Mouse (Mus musculus) forebrain, embryonic 15.5 days (tissue): Measurements from ENCODE around the gene Rcan1. TPM values are rescaled to one million over a fixed set of nuclear protein-coding genes. Genes with fewer than 3 reads are reported as not detected.

Experiments
- ATAC-seq: fragments of 200-750 bp; cut with Nextera tagmentation; replicated peaks from 2 replicates; pipeline ENCODE4 v1.8.0; 2017; ENCODE audit warnings: mild to moderate bottlenecking, moderate TSS enrichment, moderate library complexity
- H3K27ac ChIP-seq: fragments of 300-500 bp; sonication (generic); replicated peaks from 2 replicates; pipeline ENCODE4 v1.5.1; 2015; ENCODE audit warnings: mild to moderate bottlenecking, inconsistent platforms
- H3K27me3 ChIP-seq: fragments of 300-500 bp; sonication (generic); 2 replicates; pipeline ENCODE4 v1.6.1; 2015; ENCODE audit warnings: inconsistent platforms
- H3K36me3 ChIP-seq: fragments of 300-500 bp; sonication (generic); 2 replicates; pipeline ENCODE4 v1.6.1; 2015; ENCODE audit warnings: mild to moderate bottlenecking, inconsistent platforms
- H3K4me1 ChIP-seq: fragments of 300-500 bp; sonication (generic); 2 replicates; pipeline ENCODE4 v1.6.1; 2015; ENCODE audit warnings: inconsistent platforms
- H3K4me2 ChIP-seq: fragments of 300-500 bp; sonication (generic); replicated peaks from 2 replicates; pipeline ENCODE4 v1.6.1; 2015; ENCODE audit warnings: mild to moderate bottlenecking, inconsistent platforms
- H3K4me3 ChIP-seq: fragments of 300-500 bp; sonication (generic); 2 replicates; pipeline ENCODE4 v1.5.1; 2015; ENCODE audit warnings: mild to moderate bottlenecking, inconsistent platforms
- H3K9ac ChIP-seq: fragments of 300-500 bp; sonication (generic); replicated peaks from 2 replicates; pipeline ENCODE4 v1.6.1; 2015; ENCODE audit warnings: mild to moderate bottlenecking, inconsistent platforms
- H3K9me3 ChIP-seq: fragments of 300-500 bp; sonication (generic); 2 replicates; pipeline ENCODE4 v1.6.1; 2016; ENCODE audit warnings: inconsistent platforms
- WGBS: fragments of 180-500 bp; shearing (Covaris S2); methylation state at CpG from one replicate; pipeline ENCODE4 v1.1.7; 2015; ENCODE audit warnings: mixed read lengths; 5-methylcytosine and 5-hydroxymethylcytosine counted together
- polyA plus RNA-seq: library from polyadenylated mRNA; unstranded; fragments of >200 nt; fragmentation: Nextera tagmentation; extraction: Ambion mirVana; gene quantifications from 2 replicates; pipeline ENCODE4 v1.2.1, GENCODE M21; 2015

Rcan1 gene
- polyA plus RNA-seq, 1 experiment from 2014 or later = 52.8 TPM

GRCm38 (mm10) chr16:92355366-92355765, 115.3 kb downstream of the Rcan1 start:
- Histone ChIP-seq H3K4me2 (no peak overlapping the region), H3K4me1 (0 out of 2 replicates have a peak, but pooled peaks cover 3% of the 10 kb centered on the region), H3K9me3 (no peaks in the 10 kb centered on the region), H3K27ac (no peak overlapping the region), H3K36me3 (no peaks in the 10 kb centered on the region), H3K9ac (no peak overlapping the region), H3K4me3 (no peak overlapping the region), H3K27me3 (no peaks in the 10 kb centered on the region)
- ATAC-seq = no peak
- 79% methylated on average over 5 of the region's 5 CpGs for WGBS

DNA sequence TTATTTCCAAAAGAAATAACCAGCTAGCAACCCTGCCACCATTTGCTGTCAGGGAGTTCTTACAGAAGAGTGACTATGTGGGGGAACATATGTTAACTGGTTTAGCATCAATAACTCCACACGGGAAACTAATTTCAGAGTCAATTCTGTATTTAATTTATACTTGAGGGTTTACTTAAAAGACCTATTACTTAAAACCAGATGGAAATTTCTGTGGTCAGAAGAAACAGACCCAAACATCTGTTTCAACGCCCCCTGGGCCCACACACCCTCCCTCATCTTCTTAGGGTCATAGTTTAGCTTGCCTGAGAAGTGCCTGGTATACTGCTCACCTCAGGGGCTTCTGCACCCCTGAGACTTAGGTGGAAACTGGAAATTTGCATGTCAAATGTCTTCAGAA, 116.8 kb downstream of the Rcan1 start:
- Histone ChIP-seq H3K9ac (no peak overlapping the region), H3K9me3 (no peaks in the 10 kb centered on the region), H3K4me2 (no peak overlapping the region), H3K27ac (no peak overlapping the region), H3K27me3 (no peaks in the 10 kb centered on the region), H3K36me3 (no peaks in the 10 kb centered on the region), H3K4me1 (0 out of 2 replicates have a peak, but pooled peaks cover 3% of the 10 kb centered on the region), H3K4me3 (no peak overlapping the region)
- no peak for ATAC-seq
- 71% methylated on average over 2 of the region's 2 CpGs for WGBS

DNA sequence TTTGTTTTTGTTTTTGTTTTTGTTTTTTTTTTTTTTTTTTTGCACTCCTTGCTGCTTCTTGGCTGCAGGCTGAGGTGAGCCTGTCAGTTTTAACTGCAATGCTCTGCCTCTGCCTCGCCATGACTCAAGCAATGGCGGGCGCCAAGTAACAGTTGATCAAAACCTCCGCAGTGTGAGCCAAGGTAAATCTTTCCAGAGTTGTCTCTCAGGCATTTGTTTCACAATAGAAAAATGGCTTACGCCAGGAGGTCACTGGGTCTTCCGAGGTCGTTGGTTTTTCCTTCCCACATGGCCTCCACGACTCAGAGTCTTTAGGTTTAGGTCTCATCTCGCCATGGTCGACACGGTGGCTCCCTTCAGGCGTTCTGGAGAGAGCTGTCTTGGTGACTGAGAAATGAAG, 117.4 kb downstream of the Rcan1 start:
- no peaks in the 10 kb centered on the region for H3K9me3 ChIP-seq
- no peaks in the 10 kb centered on the region for H3K4me1 ChIP-seq
- no peak overlapping the region for H3K9ac ChIP-seq
- no peaks in the 10 kb centered on the region for H3K27me3 ChIP-seq
- no peak overlapping the region for H3K4me2 ChIP-seq
- H3K4me3 ChIP-seq = no peak overlapping the region
- WGBS = 89% methylated on average over 12 of the region's 12 CpGs
- H3K36me3 ChIP-seq = no peaks in the 10 kb centered on the region
- ATAC-seq = no peak
- no peak overlapping the region for H3K27ac ChIP-seq

- Histone ChIP-seq H3K27me3 (no peaks in the 10 kb centered on the region), H3K4me2 (no peak overlapping the region), H3K9me3 (no peaks in the 10 kb centered on the region), H3K4me3 (no peak overlapping the region), H3K36me3 (no peaks in the 10 kb centered on the region), H3K27ac (no peak overlapping the region), H3K9ac (no peak overlapping the region), H3K4me1 (no peaks in the 10 kb centered on the region)
- ATAC-seq = no peak
- 78% methylated on average over 12 of the region's 12 CpGs for WGBS
Observed at GRCm38 (mm10) chr16:92348941-92349340, 121.7 kb downstream of the Rcan1 start.

DNA sequence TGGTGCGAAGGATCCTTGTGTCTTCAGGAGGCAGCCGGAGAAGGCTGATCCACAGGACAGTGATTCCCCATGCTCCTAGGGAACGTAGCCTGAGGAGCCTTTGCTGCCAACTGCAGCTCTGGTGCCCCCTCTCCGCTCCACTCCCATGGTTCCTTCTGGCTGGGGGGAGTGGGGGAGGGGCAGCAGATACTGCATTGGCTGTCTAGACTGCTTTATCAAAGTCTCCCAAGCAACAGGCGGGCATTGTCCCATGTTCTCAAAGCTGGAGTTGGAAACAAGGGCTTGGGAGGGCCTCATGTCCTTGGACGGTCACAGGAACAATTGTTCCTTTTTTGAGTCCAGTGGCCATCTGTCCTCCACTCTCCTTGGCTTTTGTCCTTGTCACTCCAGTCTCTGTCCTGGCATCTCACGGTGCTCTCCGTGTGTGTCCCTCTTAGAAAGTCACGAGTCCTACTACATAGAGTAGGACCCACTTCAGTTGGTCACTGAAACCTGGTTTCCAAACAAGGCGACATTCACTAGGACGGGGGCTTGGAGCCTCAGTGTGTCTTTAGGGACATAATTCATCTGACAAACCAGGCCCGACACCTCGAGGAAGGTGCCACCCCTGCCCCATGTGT, 124.3 kb downstream of the Rcan1 start:
- Histone ChIP-seq H3K36me3 (no peaks in the 10 kb centered on the region), H3K27me3 (no peaks in the 10 kb centered on the region), H3K4me1 (peaks cover under 1% of the 10 kb centered on the region; the same call in 1 of the 2 replicates), H3K4me3 (no peak overlapping the region), H3K4me2 (no peak overlapping the region), H3K9ac (no peak overlapping the region), H3K27ac (no peak overlapping the region), H3K9me3 (no peaks in the 10 kb centered on the region)
- 59% methylated on average over 13 of the region's 13 CpGs for WGBS
- ATAC-seq = no peak

- H3K27ac ChIP-seq = no peak overlapping the region
- H3K36me3 ChIP-seq = no peaks in the 10 kb centered on the region
- peaks cover 4% of the 10 kb centered on the region; the same call in 1 of the 2 replicates for H3K4me1 ChIP-seq
- H3K4me2 ChIP-seq = no peak overlapping the region
- no peak overlapping the region for H3K9ac ChIP-seq
- no peaks in the 10 kb centered on the region for H3K27me3 ChIP-seq
- ATAC-seq = no peak
- WGBS = 75% methylated on average over 11 of the region's 11 CpGs
- no peaks in the 10 kb centered on the region for H3K9me3 ChIP-seq
- H3K4me3 ChIP-seq = no peak overlapping the region
Observed at GRCm38 (mm10) chr16:92345177-92345576, 125.5 kb downstream of the Rcan1 start.

Other genes starting within 250 kb of the Rcan1 start
- gene Kcne2, start 178.5 kb downstream of the Rcan1 start, polyA plus RNA-seq = 11.5 and 23.2 TPM in 2 replicates
- 92.6 and 107 TPM in 2 replicates for gene Smim11, start 169.6 kb downstream of the Rcan1 start, polyA plus RNA-seq
- 0.17 TPM in 1 of 2 replicates, not detected in the other for gene Fam243, start 149.4 kb downstream of the Rcan1 start, polyA plus RNA-seq
- gene Kcne1, start 111.4 kb downstream of the Rcan1 start, polyA plus RNA-seq = 0.33 TPM in 1 of 2 replicates, not detected in the other
- 4.0 and 9.0 TPM in 2 replicates for gene Clic6, start 14.9 kb upstream of the Rcan1 start, polyA plus RNA-seq